Mouse (Mus musculus): ENCODE data around the gene Cox4i1.

Gene Cox4i1

GRCm38 (mm10) chr8:120696401-120697153 is 28.6 kb downstream of the Cox4i1 start:
- no peak for DNase-seq (ENCODE audit: low read depth)

GRCm38 (mm10) chr8:120697154-120697978 is 29.3 kb downstream of the Cox4i1 start:
- DNase-seq (ENCODE audit: low read depth), result peak; percentile 93

GRCm38 (mm10) chr8:120697979-120698272 is 29.9 kb downstream of the Cox4i1 start:
- DNase-seq (ENCODE audit: low read depth), result no peak

- no peak for DNase-seq (ENCODE audit: low read depth)
These were observed 30.4 kb downstream of the Cox4i1 start for GRCm38 (mm10) chr8:120698426-120698825.

- no peak for DNase-seq (ENCODE audit: low read depth)
These were observed 31.1 kb downstream of the Cox4i1 start for GRCm38 (mm10) chr8:120699079-120699478.

- DNase-seq (ENCODE audit: low read depth), result peak; percentile 69
These were observed 31.5 kb downstream of the Cox4i1 start for GRCm38 (mm10) chr8:120699565-120699964.

- no peak for DNase-seq (ENCODE audit: low read depth)
These were observed 32.0 kb downstream of the Cox4i1 start for GRCm38 (mm10) chr8:120700053-120700452.

GRCm38 (mm10) chr8:120701758-120702465 is 33.9 kb downstream of the Cox4i1 start:
- DNase-seq (ENCODE audit: low read depth), result peak; percentile 90

- DNase-seq (ENCODE audit: low read depth), result no peak
These were observed 36.2 kb downstream of the Cox4i1 start for GRCm38 (mm10) chr8:120704203-120704602.

- DNase-seq (ENCODE audit: low read depth), result no peak
These were observed 37.1 kb downstream of the Cox4i1 start for GRCm38 (mm10) chr8:120705163-120705562.

- no peak for DNase-seq (ENCODE audit: low read depth)
These were observed 38.2 kb downstream of the Cox4i1 start for GRCm38 (mm10) chr8:120706193-120706592.

- DNase-seq (ENCODE audit: low read depth), result peak; percentile 61
These were observed 41.2 kb downstream of the Cox4i1 start for GRCm38 (mm10) chr8:120709176-120709575.

GRCm38 (mm10) chr8:120715200-120715599 is 47.2 kb downstream of the Cox4i1 start:
- DNase-seq (ENCODE audit: low read depth), result peak; percentile 69

- peak; percentile 82 for DNase-seq (ENCODE audit: low read depth)
These were observed 48.1 kb downstream of the Cox4i1 start for GRCm38 (mm10) chr8:120715996-120716680.

GRCm38 (mm10) chr8:120719586-120720236 is 51.7 kb downstream of the Cox4i1 start:
- DNase-seq (ENCODE audit: low read depth), result no peak

GRCm38 (mm10) chr8:120723025-120723424 is 55.0 kb downstream of the Cox4i1 start:
- DNase-seq (ENCODE audit: low read depth), result no peak
